Mouse (Mus musculus) intestine, postnatal 0 days (tissue): ENCODE measurements around the gene Tmem150c. TPM values are rescaled to one million over a fixed set of nuclear protein-coding genes. Genes with fewer than 3 reads are reported as not detected.

ENCODE experiments used
- ATAC-seq: fragments of 200-750 bp; cut with Nextera tagmentation; 2 replicates; pipeline ENCODE4 v1.8.0; 2017; ENCODE audit warnings: mild to moderate bottlenecking, moderate TSS enrichment, moderate library complexity
- H3K27ac ChIP-seq: fragments of 300-500 bp; sonication (generic); 2 replicates; pipeline ENCODE4 v1.5.1; 2014; ENCODE audit warnings: mild to moderate bottlenecking, low read depth, low read length, moderate library complexity
- H3K27me3 ChIP-seq: fragments of 300-500 bp; sonication (generic); replicated peaks from 2 replicates; pipeline ENCODE4 v1.6.1; 2014; ENCODE audit warnings: low read length, mixed read lengths; ENCODE audit not compliant: control insufficient read depth, insufficient read depth
- H3K36me3 ChIP-seq: fragments of 300-500 bp; sonication (generic); 2 replicates; pipeline ENCODE4 v1.6.1; 2014; ENCODE audit warnings: mild to moderate bottlenecking, moderate library complexity; ENCODE audit not compliant: control insufficient read depth, insufficient read depth
- H3K4me1 ChIP-seq: fragments of 300-500 bp; sonication (generic); replicated peaks from 2 replicates; pipeline ENCODE4 v1.6.1; 2014; ENCODE audit warnings: antibody characterized with exemption, low read length, mixed read lengths; ENCODE audit not compliant: control insufficient read depth, insufficient read depth
- H3K4me2 ChIP-seq: fragments of 300-500 bp; sonication (generic); replicated peaks from 2 replicates; pipeline ENCODE4 v1.6.1; 2014; ENCODE audit warnings: low read depth, mild to moderate bottlenecking, moderate library complexity
- H3K4me3 ChIP-seq: fragments of 300-500 bp; sonication (generic); 2 replicates; pipeline ENCODE4 v1.5.1; 2014; ENCODE audit warnings: low read depth, low read length
- H3K9ac ChIP-seq: fragments of 300-500 bp; sonication (generic); 2 replicates; pipeline ENCODE4 v1.6.1; 2014; ENCODE audit warnings: mild to moderate bottlenecking, low read depth, low read length
- H3K9me3 ChIP-seq: fragments of 300-500 bp; sonication (generic); 2 replicates; pipeline ENCODE4 v1.6.1; 2016; ENCODE audit warnings: mixed run types; ENCODE audit not compliant: control insufficient read depth
- CTCF ChIP-seq: sonication (generic); IDR thresholded peaks from 2 replicates; pipeline ENCODE4 v1.5.1; 2016; ENCODE audit warnings: low read depth, mild to moderate bottlenecking, control low read depth, antibody characterized with exemption, moderate library complexity
- WGBS: fragments of 180-500 bp; shearing (Covaris S2); extraction: QIAGEN DNeasy Blood & Tissue Kit; methylation state at CpG from one replicate; pipeline ENCODE4 v1.1.7; 2014; 5-methylcytosine and 5-hydroxymethylcytosine counted together
- polyA plus RNA-seq: library from polyadenylated mRNA; unstranded; fragments of >200 nt; fragmentation: Nextera tagmentation; extraction: Ambion mirVana; gene quantifications from 2 replicates; pipeline ENCODE4 v1.2.1, GENCODE M21; 2015

Tmem150c gene
- polyA plus RNA-seq, 1 experiment from 2014 or later: 1.1 TPM

GRCm38 (mm10) chr5:100120711-100121141 lies 38.9 kb downstream of the Tmem150c start:
- no peaks in the 10 kb centered on the region for H3K4me1 ChIP-seq
- no peak overlapping the region for H3K27ac ChIP-seq
- H3K36me3 ChIP-seq: no peaks in the 10 kb centered on the region
- no peak for ATAC-seq
- H3K4me2 ChIP-seq: no peak overlapping the region
- no peak overlapping the region for H3K9ac ChIP-seq
- H3K9me3 ChIP-seq: no peaks in the 10 kb centered on the region
- 6% methylated on average over 20 of the region's 20 CpGs for WGBS
- H3K27me3 ChIP-seq: no peaks in the 10 kb centered on the region
- no peak overlapping the region for H3K4me3 ChIP-seq
- TF ChIP-seq CTCF: no peak

- Histone ChIP-seq H3K4me2 (no peak overlapping the region), H3K36me3 (no peaks in the 10 kb centered on the region), H3K27ac (no peak overlapping the region), H3K9me3 (no peaks in the 10 kb centered on the region), H3K4me3 (no peak overlapping the region), H3K9ac (no peak overlapping the region), H3K4me1 (no peaks in the 10 kb centered on the region), H3K27me3 (no peaks in the 10 kb centered on the region)
- ATAC-seq: no peak
- no peak for TF ChIP-seq CTCF
- WGBS: 73% methylated on average over 8 of the region's 8 CpGs
These were observed 40.3 kb downstream of the Tmem150c start for GRCm38 (mm10) chr5:100119331-100119730.

- H3K4me3 ChIP-seq: no peak overlapping the region
- H3K4me1 ChIP-seq: no peaks in the 10 kb centered on the region
- 32% methylated on average over 5 of the region's 5 CpGs for WGBS
- no peak for ATAC-seq
- no peaks in the 10 kb centered on the region for H3K27me3 ChIP-seq
- no peak overlapping the region for H3K9ac ChIP-seq
- H3K27ac ChIP-seq: no peak overlapping the region
- H3K9me3 ChIP-seq: no peaks in the 10 kb centered on the region
- TF ChIP-seq CTCF: no peak
- no peaks in the 10 kb centered on the region for H3K36me3 ChIP-seq
- no peak overlapping the region for H3K4me2 ChIP-seq
These were observed 46.2 kb downstream of the Tmem150c start for GRCm38 (mm10) chr5:100113403-100113802.

- ATAC-seq: no peak
- H3K27ac ChIP-seq: no peak overlapping the region
- TF ChIP-seq CTCF: no peak
- H3K9ac ChIP-seq: no peak overlapping the region
- no peaks in the 10 kb centered on the region for H3K27me3 ChIP-seq
- no peak overlapping the region for H3K4me3 ChIP-seq
- 63% methylated on average over 3 of the region's 3 CpGs for WGBS
- no peaks in the 10 kb centered on the region for H3K9me3 ChIP-seq
- H3K4me1 ChIP-seq: no peaks in the 10 kb centered on the region
- no peak overlapping the region for H3K4me2 ChIP-seq
- no peaks in the 10 kb centered on the region for H3K36me3 ChIP-seq
These were observed 49.0 kb downstream of the Tmem150c start for GRCm38 (mm10) chr5:100110581-100110980.

- Histone ChIP-seq H3K36me3 (no peaks in the 10 kb centered on the region), H3K4me2 (no peak overlapping the region), H3K9ac (no peak overlapping the region), H3K4me1 (no peaks in the 10 kb centered on the region), H3K9me3 (no peaks in the 10 kb centered on the region), H3K27me3 (no peaks in the 10 kb centered on the region), H3K27ac (no peak overlapping the region), H3K4me3 (no peak overlapping the region)
- ATAC-seq: no peak
- WGBS: 63% methylated on average over 7 of the region's 7 CpGs
- no peak for TF ChIP-seq CTCF
These were observed 49.9 kb downstream of the Tmem150c start for GRCm38 (mm10) chr5:100109543-100110282.

- no peak overlapping the region for H3K9ac ChIP-seq
- H3K4me1 ChIP-seq: no peaks in the 10 kb centered on the region
- no peak overlapping the region for H3K27ac ChIP-seq
- ATAC-seq: no peak
- no peak overlapping the region for H3K4me2 ChIP-seq
- no peak for TF ChIP-seq CTCF
- 78% methylated on average over 9 of the region's 9 CpGs for WGBS
- H3K36me3 ChIP-seq: no peaks in the 10 kb centered on the region
- H3K27me3 ChIP-seq: no peaks in the 10 kb centered on the region
- H3K9me3 ChIP-seq: no peaks in the 10 kb centered on the region
- no peak overlapping the region for H3K4me3 ChIP-seq
These were observed 50.7 kb downstream of the Tmem150c start for GRCm38 (mm10) chr5:100108866-100109265.
